Mouse (Mus musculus) heart, postnatal 0 days (tissue): ENCODE measurements around the gene Cybc1. TPM values are rescaled to one million over a fixed set of nuclear protein-coding genes. Genes with fewer than 3 reads are reported as not detected.

Experiments
- ATAC-seq: fragments of 200-750 bp; cut with Nextera tagmentation; 2 replicates; pipeline ENCODE4 v1.8.0; 2017; ENCODE audit warnings: low read depth, moderate number of reproducible peaks, moderate library complexity; ENCODE audit not compliant: insufficient read depth
- DNase-seq: peaks from one replicate; pipeline ENCODE4 v3.0.0-alpha.2; 2016; ENCODE audit warnings: low spot score
- H3K27ac ChIP-seq: fragments of 300-500 bp; sonication (generic); 2 replicates; pipeline ENCODE4 v1.5.1; 2014; ENCODE audit warnings: low read depth, mild to moderate bottlenecking
- H3K27me3 ChIP-seq: fragments of 300-500 bp; sonication (generic); 2 replicates; pipeline ENCODE4 v1.6.1; 2014; ENCODE audit warnings: low read length, mixed read lengths; ENCODE audit not compliant: control insufficient read depth, insufficient read depth
- H3K36me3 ChIP-seq: fragments of 300-500 bp; sonication (generic); replicated peaks from 2 replicates; pipeline ENCODE4 v1.6.1; 2014; ENCODE audit warnings: low read length, mixed read lengths; ENCODE audit not compliant: control insufficient read depth, insufficient read depth
- H3K4me1 ChIP-seq: fragments of 300-500 bp; sonication (generic); 2 replicates; pipeline ENCODE4 v1.6.1; 2014; ENCODE audit warnings: antibody characterized with exemption; ENCODE audit not compliant: control insufficient read depth, insufficient read depth
- H3K4me2 ChIP-seq: fragments of 300-500 bp; sonication (generic); 2 replicates; pipeline ENCODE4 v1.6.1; 2014; ENCODE audit warnings: low read depth, mild to moderate bottlenecking, low read length, moderate library complexity
- H3K4me3 ChIP-seq: fragments of 300-500 bp; sonication (generic); 2 replicates; pipeline ENCODE4 v1.5.1; 2014; ENCODE audit warnings: low read depth, low read length
- H3K9ac ChIP-seq: fragments of 300-500 bp; sonication (generic); replicated peaks from 2 replicates; pipeline ENCODE4 v1.6.1; 2014; ENCODE audit warnings: low read depth, low read length, mixed read lengths
- H3K9me3 ChIP-seq: fragments of 300-500 bp; sonication (generic); replicated peaks from 2 replicates; pipeline ENCODE4 v1.6.1; 2016; ENCODE audit warnings: low read length; ENCODE audit not compliant: control insufficient read depth
- CTCF ChIP-seq: IDR thresholded peaks from 2 replicates; pipeline ENCODE4 v1.5.1; 2016; ENCODE audit warnings: antibody characterized with exemption, control low read depth, low read depth
- EP300 ChIP-seq: IDR thresholded peaks from 2 replicates; pipeline ENCODE4 v1.6.1; 2016; ENCODE audit warnings: antibody characterized with exemption, low read depth
- WGBS: fragments of 180-500 bp; shearing (Covaris S2); extraction: QIAGEN DNeasy Blood & Tissue Kit; methylation state at CpG from one replicate; pipeline ENCODE4 v1.1.7; 2014; 5-methylcytosine and 5-hydroxymethylcytosine counted together
- polyA plus RNA-seq: library from polyadenylated mRNA; unstranded; fragments of >200 nt; fragmentation: Nextera tagmentation; extraction: Ambion mirVana; gene quantifications from 2 replicates; pipeline ENCODE4 v1.2.1, GENCODE M21; 2015
- total RNA-seq: library from RNA; depleted of rRNA; stranded (reverse); fragments of >200 nt; gene quantifications from 2 replicates; pipeline ENCODE4 v1.2.3, GENCODE M21; 2014; ENCODE audit warnings: low replicate concordance; rRNA removed

Gene Cybc1
- total RNA-seq (11.3 and 13.0 TPM in 2 replicates), polyA plus RNA-seq (12.4 and 13.5 TPM in 2 replicates)

DNA sequence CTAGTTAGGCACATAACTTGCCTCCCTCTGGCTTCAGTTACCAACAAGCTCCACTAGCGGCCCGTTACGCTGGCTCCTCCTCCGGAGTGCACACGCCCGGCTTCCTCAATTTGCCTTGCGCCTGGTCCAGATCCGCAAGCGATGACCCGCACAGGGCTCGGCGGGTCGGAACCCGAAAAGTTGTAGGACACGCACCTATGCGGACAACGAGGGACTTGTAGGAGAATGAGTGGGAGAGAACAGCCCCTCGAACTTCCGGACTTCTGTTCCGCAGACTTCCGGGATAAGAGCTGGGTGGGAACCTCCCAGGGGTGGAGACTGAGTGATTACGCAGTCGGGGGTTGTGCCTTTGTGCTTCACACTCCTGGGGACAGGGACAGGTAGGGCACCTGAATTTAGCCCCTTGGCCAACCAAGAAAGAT, at the start of gene Cybc1:
TSS of gene Cybc1 (minus strand) at position 305 of the 422 bp plus-strand sequence.
- Histone ChIP-seq H3K4me2 (peak within 1 kb of the TSS; percentile 90), H3K27ac (peak within 1 kb of the TSS; percentile 79), H3K36me3 (peaks cover 26% of the 10 kb centered on the region), H3K9ac (peak within 1 kb of the TSS; percentile 68), H3K4me3 (peak within 1 kb of the TSS; percentile 77), H3K9me3 (no peaks in the 10 kb centered on the region), H3K4me1 (peaks cover 9% of the 10 kb centered on the region), H3K27me3 (no peaks in the 10 kb centered on the region)
- TF ChIP-seq EP300, result no peak
- no peak for TF ChIP-seq CTCF
- ATAC-seq (peak; percentile 84), DNase-seq (peak; percentile 80)
- WGBS, result under 1% methylated on average over 23 of the region's 23 CpGs

DNA sequence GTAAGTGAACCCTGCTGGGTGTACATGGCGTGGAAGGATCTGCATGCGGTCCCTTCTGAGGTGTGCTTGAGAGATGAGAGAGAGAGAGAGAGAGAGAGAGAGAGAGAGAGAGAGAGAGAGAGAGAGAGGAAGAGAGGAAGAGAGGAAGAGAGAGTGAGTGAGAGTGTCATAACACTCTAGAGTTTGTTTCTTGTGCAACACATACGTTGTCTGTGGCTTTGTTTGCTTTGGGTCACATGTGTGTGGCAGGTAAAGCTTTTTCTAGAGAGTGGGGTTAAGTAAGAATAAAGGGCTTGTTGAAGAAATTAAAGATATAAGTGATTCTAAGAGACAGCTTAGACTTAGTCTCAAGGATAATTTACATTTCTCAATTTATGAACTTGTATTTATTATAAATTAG, 48.9 kb upstream of the Cybc1 start:
- Histone ChIP-seq H3K27ac (no peak overlapping the region), H3K4me2 (no peak overlapping the region), H3K9me3 (no peaks in the 10 kb centered on the region), H3K36me3 (0 out of 2 replicates have a peak, but pooled peaks cover 3% of the 10 kb centered on the region), H3K9ac (no peak overlapping the region), H3K4me3 (no peak overlapping the region), H3K4me1 (peaks cover 27% of the 10 kb centered on the region), H3K27me3 (no peaks in the 10 kb centered on the region)
- no peak for TF ChIP-seq CTCF
- TF ChIP-seq EP300, result no peak
- no peak for DNase-seq
- ATAC-seq, result no peak
- WGBS, result 85% methylated on average over 3 of the region's 3 CpGs

DNA sequence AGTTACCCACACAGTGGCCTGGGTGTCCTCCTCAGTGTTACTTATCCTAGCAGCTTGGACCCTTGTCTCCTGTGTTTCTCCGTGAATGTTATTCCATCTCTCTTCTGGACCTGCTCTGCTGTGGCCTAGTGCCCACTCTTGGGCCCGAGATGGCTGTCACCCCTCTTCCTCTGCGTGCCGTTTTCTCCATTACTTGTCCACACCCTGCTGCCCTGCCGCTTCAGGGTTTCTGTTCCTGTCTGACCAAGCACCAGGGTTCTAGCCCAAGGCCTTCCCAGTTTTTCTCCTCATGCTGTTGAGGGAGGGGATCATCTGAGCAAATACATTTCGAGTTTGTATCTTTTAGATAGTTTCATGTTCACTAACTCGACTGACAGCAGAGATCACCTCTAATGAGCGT, 48.4 kb upstream of the Cybc1 start:
- Histone ChIP-seq H3K9me3 (no peaks in the 10 kb centered on the region), H3K36me3 (0 out of 2 replicates have a peak, but pooled peaks cover 3% of the 10 kb centered on the region), H3K27me3 (no peaks in the 10 kb centered on the region), H3K4me2 (no peak overlapping the region), H3K9ac (no peak overlapping the region), H3K4me1 (peaks cover 22% of the 10 kb centered on the region), H3K27ac (no peak overlapping the region), H3K4me3 (no peak overlapping the region)
- TF ChIP-seq EP300 (no peak), CTCF (no peak)
- WGBS, result 75% methylated on average over 8 of the region's 8 CpGs
- ATAC-seq (no peak), DNase-seq (no peak)

DNA sequence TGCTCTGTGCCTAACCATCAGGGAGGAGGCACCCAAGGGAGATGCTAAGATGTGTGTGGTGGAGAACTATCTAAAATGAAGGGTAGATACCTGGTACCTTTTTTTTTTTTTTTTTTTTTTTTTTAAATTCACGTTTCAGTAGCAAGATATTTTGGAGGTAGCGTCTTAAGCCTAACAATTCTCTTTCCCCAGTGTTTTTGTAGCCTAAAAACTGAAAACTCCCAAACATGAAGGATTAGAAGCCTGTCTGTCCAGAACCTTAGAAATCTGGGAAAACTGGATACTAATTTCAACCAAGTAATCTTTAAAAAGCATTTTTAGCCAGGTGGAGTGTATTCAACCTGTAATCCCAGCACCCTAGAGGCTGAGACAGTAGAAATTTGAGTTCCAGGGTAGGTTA, 32.0 kb upstream of the Cybc1 start:
- Histone ChIP-seq H3K4me3 (peak overlapping the region; percentile 98), H3K27ac (no peak overlapping the region), H3K9me3 (no peaks in the 10 kb centered on the region), H3K27me3 (no peaks in the 10 kb centered on the region), H3K4me1 (peaks cover 15% of the 10 kb centered on the region), H3K9ac (peak overlapping the region; percentile 94; the same call in 1 of the 2 replicates), H3K4me2 (peak overlapping the region; percentile 87), H3K36me3 (0 out of 2 replicates have a peak, but pooled peaks cover 9% of the 10 kb centered on the region)
- ATAC-seq, result no peak
- TF ChIP-seq EP300 (no peak), CTCF (no peak)
- WGBS, result 32% methylated on average over 2 of the region's 2 CpGs
- DNase-seq, result no peak

DNA sequence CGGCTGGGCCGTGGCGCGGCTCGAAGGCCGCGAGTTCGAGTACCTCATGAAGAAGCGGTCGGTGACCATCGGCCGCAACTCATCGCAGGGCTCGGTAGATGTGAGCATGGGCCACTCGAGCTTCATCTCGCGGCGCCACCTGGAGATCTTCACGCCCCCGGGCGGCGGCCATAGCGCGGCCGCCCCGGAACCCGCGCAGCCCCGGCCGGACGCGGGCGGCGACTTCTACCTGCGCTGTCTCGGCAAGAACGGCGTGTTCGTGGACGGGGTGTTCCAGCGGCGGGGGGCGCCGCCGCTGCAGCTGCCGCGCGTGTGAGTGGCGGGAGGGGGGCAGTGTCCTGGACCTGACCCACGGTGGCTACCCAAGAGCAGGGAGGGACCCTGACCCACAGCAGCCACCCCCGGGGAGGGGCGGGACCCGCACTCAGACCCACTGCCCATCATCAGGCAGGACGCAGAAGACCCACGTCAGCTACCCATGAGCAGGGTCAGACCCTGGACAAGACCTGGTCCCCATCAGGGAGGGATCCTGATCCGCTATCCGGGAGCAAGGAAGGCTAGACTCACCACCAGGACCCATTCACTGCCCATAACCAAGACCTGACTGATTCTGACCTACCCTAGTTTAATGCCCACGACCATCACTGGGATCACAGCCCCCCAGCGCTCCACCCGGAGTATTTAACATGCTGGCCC, 31.2 kb upstream of the Cybc1 start:
- Histone ChIP-seq H3K27me3 (no peaks in the 10 kb centered on the region), H3K27ac (peak overlapping the region; percentile 83), H3K9ac (peak overlapping the region; percentile 94), H3K4me2 (peak overlapping the region; percentile 87), H3K9me3 (no peaks in the 10 kb centered on the region), H3K36me3 (peaks cover 16% of the 10 kb centered on the region), H3K4me1 (peaks cover 15% of the 10 kb centered on the region), H3K4me3 (peak overlapping the region; percentile 98)
- ATAC-seq, result peak; percentile 21
- DNase-seq, result no peak
- WGBS, result under 1% methylated on average over 50 of the region's 60 CpGs
- no peak for TF ChIP-seq EP300
